Mouse (Mus musculus): ENCODE results near the gene Crispld2. TPM values are rescaled to one million over a fixed set of nuclear protein-coding genes. Genes with fewer than 3 reads are reported as not detected.

Gene Crispld2
- total and polyA plus RNA-seq, 2 experiments from 2014 or later: 2.6 to 15.5 TPM

DNA sequence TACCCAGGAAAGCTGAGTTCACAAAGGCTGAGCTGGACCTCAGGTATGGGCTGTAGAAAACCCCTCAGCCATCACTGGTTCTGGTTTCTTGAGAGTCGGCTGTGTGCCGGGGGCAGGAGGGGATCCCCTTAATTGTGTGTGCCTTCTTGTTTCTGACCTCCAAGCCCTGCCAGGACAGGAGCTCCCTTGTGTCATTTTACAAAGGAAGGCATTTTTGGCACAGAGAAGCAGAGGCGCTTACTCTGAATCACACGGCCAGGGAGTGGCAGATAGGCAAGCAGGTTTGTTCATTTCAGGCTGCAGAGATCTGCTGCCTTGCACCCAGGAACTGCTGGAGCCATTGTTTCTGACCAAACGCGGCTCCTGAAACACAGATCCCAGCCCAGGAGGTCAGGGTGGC is 83.1 kb downstream of the Crispld2 start:
- Histone ChIP-seq H3K9me3 (replicated peaks; ENCODE audit: control insufficient read depth, low read length) (no peaks in the 10 kb centered on the region), H3K27ac (ENCODE audit: low read depth) (no peak overlapping the region), H3K4me2 (ENCODE audit: low read depth, low read length) (no peak overlapping the region), H3K4me3 (ENCODE audit: low read depth, low read length) (no peak overlapping the region), H3K27me3 (ENCODE audit: control insufficient read depth, insufficient read depth, low read length) (0 out of 2 replicates have a peak, but pooled peaks cover 4% of the 10 kb centered on the region), H3K4me1 (ENCODE audit: control insufficient read depth, insufficient read depth) (no peaks in the 10 kb centered on the region), H3K36me3 (replicated peaks; ENCODE audit: control insufficient read depth, insufficient read depth, low read length) (0 out of 2 replicates have a peak, but pooled peaks cover 2% of the 10 kb centered on the region), H3K9ac (replicated peaks; ENCODE audit: low read depth, low read length) (no peak overlapping the region)
- 62% methylated on average over 6 of the region's 6 CpGs for WGBS
- DNase-seq (ENCODE audit: low spot score) (no peak), ATAC-seq (ENCODE audit: insufficient read depth, low read depth) (no peak)
- no peak for TF ChIP-seq EP300 (IDR thresholded peaks at IDR 0.05; ENCODE audit: low read depth)

DNA sequence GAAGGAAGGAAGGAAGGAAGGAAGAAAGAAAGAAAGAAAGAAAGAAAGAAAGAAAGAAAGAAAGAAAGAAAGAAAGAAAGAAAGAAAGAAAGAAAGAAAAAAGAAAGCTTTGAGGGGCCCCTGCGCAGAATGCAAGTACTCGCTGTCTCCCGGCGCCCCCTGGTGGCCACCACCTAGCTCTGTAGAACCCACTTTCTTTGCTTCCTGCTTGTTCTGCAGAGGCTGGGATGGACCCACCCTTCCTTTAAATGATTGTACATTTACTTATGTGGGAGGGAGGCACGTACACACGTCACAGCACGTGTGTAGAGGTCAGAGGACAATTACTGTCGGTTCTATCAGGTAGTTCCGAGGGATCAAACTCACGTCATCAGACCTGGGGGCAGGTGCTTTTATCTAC is 85.8 kb downstream of the Crispld2 start:
- ATAC-seq (ENCODE audit: insufficient read depth, low read depth) (peak; percentile 56), DNase-seq (ENCODE audit: low spot score) (peak; percentile 68)
- TF ChIP-seq CTCF (IDR thresholded peaks at IDR 0.05; ENCODE audit: low read depth): peak; percentile 80
- no peak for TF ChIP-seq EP300 (IDR thresholded peaks at IDR 0.05; ENCODE audit: low read depth)
- Histone ChIP-seq H3K4me2 (ENCODE audit: low read depth, low read length) (no peak overlapping the region), H3K9ac (replicated peaks; ENCODE audit: low read depth, low read length) (no peak overlapping the region), H3K27ac (ENCODE audit: low read depth) (no peak overlapping the region), H3K27me3 (ENCODE audit: control insufficient read depth, insufficient read depth, low read length) (0 out of 2 replicates have a peak, but pooled peaks cover 4% of the 10 kb centered on the region), H3K4me1 (ENCODE audit: control insufficient read depth, insufficient read depth) (no peaks in the 10 kb centered on the region), H3K36me3 (replicated peaks; ENCODE audit: control insufficient read depth, insufficient read depth, low read length) (peaks cover 29% of the 10 kb centered on the region), H3K4me3 (ENCODE audit: low read depth, low read length) (no peak overlapping the region), H3K9me3 (replicated peaks; ENCODE audit: control insufficient read depth, low read length) (no peaks in the 10 kb centered on the region)
- WGBS: 13% methylated on average over 10 of the region's 10 CpGs

DNA sequence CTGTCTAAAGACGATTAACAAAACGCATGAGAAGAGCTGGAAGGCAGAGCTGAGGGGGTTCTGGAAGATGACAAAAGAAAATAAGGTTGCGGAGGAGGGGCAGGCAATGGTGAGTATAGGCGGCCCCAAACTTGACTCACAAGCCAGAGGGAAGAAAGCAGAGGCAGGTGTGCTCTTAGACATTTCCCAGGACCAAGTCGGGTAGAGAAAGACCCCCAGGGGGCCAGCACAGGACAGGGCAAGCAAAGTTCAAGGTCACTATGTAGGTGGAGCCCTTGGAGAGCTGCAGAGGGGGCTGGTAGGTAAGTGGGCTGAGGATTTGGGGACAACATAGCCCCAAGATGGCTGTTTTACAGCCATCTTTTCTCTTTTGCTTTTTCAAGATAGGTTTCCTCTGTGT is 87.1 kb downstream of the Crispld2 start:
- no peak for DNase-seq (ENCODE audit: low spot score)
- Histone ChIP-seq H3K9ac (replicated peaks; ENCODE audit: low read depth, low read length) (no peak overlapping the region), H3K4me2 (ENCODE audit: low read depth, low read length) (no peak overlapping the region), H3K4me3 (ENCODE audit: low read depth, low read length) (no peak overlapping the region), H3K36me3 (replicated peaks; ENCODE audit: control insufficient read depth, insufficient read depth, low read length) (peaks cover 37% of the 10 kb centered on the region), H3K27me3 (ENCODE audit: control insufficient read depth, insufficient read depth, low read length) (0 out of 2 replicates have a peak, but pooled peaks cover 4% of the 10 kb centered on the region), H3K9me3 (replicated peaks; ENCODE audit: control insufficient read depth, low read length) (no peaks in the 10 kb centered on the region), H3K4me1 (ENCODE audit: control insufficient read depth, insufficient read depth) (no peaks in the 10 kb centered on the region), H3K27ac (ENCODE audit: low read depth) (no peak overlapping the region)
- 59% methylated on average over 5 of the region's 5 CpGs for WGBS
- no peak for TF ChIP-seq CTCF (IDR thresholded peaks at IDR 0.05; ENCODE audit: low read depth)
- no peak for ATAC-seq (ENCODE audit: insufficient read depth, low read depth)

DNA sequence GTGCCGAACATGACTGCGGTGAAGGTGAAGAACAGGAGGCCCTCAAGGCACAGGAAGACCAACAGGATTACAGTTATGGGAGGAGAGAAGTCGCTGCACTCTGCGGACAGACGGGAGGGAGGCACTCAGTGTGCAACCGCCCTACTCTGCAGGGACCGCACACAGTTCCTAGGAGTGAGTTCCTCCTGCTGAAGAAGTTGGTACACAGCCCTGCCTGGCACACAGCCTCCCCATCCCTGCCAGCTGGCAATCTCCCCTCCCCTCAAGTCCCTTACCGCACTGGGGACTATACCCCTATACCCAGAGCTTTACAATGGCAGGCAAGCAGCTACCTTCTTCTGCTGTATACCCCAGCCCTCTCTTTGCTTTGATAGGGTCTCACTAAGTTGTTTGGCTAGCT is 91.0 kb downstream of the Crispld2 start:
- TF ChIP-seq CTCF (IDR thresholded peaks at IDR 0.05; ENCODE audit: low read depth) (no peak), EP300 (IDR thresholded peaks at IDR 0.05; ENCODE audit: low read depth) (no peak)
- H3K9ac ChIP-seq (replicated peaks; ENCODE audit: low read depth, low read length): no peak overlapping the region
- peaks cover 74% of the 10 kb centered on the region for H3K36me3 ChIP-seq (replicated peaks; ENCODE audit: control insufficient read depth, insufficient read depth, low read length)
- no peak overlapping the region for H3K27ac ChIP-seq (ENCODE audit: low read depth)
- H3K4me1 ChIP-seq (ENCODE audit: control insufficient read depth, insufficient read depth): no peaks in the 10 kb centered on the region
- no peak overlapping the region for H3K4me3 ChIP-seq (ENCODE audit: low read depth, low read length)
- WGBS: 89% methylated on average over 8 of the region's 8 CpGs
- ATAC-seq (ENCODE audit: insufficient read depth, low read depth): no peak
- no peaks in the 10 kb centered on the region for H3K9me3 ChIP-seq (replicated peaks; ENCODE audit: control insufficient read depth, low read length)
- DNase-seq (ENCODE audit: low spot score): no peak
- H3K4me2 ChIP-seq (ENCODE audit: low read depth, low read length): no peak overlapping the region
- no peaks in the 10 kb centered on the region for H3K27me3 ChIP-seq (ENCODE audit: control insufficient read depth, insufficient read depth, low read length)

DNA sequence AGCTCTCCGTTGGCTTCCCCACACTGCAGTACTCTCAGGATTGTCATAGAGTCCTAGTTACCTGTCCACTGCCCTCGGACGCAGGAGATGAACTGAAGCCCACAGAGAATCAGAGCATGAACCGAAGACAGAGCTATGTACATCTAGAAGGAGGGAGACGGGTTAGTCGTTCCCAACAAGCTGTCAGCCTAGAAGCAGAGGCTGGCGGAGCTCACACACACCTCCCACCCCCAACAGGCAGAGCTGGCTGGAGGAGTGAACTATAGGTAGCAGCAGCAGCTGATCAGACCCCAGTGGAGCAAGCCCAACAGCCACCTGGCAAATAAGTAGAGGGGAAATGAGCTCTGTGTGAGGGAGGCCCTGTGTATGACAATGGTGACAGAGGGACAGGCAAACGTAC is 92.5 kb downstream of the Crispld2 start:
- no peak for TF ChIP-seq EP300 (IDR thresholded peaks at IDR 0.05; ENCODE audit: low read depth)
- TF ChIP-seq CTCF (IDR thresholded peaks at IDR 0.05; ENCODE audit: low read depth): no peak
- H3K9me3 ChIP-seq (replicated peaks; ENCODE audit: control insufficient read depth, low read length): no peaks in the 10 kb centered on the region
- 84% methylated on average over 8 of the region's 8 CpGs for WGBS
- peaks cover 81% of the 10 kb centered on the region for H3K36me3 ChIP-seq (replicated peaks; ENCODE audit: control insufficient read depth, insufficient read depth, low read length)
- no peak overlapping the region for H3K4me2 ChIP-seq (ENCODE audit: low read depth, low read length)
- DNase-seq (ENCODE audit: low spot score) (no peak), ATAC-seq (ENCODE audit: insufficient read depth, low read depth) (no peak)
- H3K27ac ChIP-seq (ENCODE audit: low read depth): no peak overlapping the region
- H3K9ac ChIP-seq (replicated peaks; ENCODE audit: low read depth, low read length): no peak overlapping the region
- no peaks in the 10 kb centered on the region for H3K27me3 ChIP-seq (ENCODE audit: control insufficient read depth, insufficient read depth, low read length)
- H3K4me3 ChIP-seq (ENCODE audit: low read depth, low read length): no peak overlapping the region
- no peaks in the 10 kb centered on the region for H3K4me1 ChIP-seq (ENCODE audit: control insufficient read depth, insufficient read depth)

DNA sequence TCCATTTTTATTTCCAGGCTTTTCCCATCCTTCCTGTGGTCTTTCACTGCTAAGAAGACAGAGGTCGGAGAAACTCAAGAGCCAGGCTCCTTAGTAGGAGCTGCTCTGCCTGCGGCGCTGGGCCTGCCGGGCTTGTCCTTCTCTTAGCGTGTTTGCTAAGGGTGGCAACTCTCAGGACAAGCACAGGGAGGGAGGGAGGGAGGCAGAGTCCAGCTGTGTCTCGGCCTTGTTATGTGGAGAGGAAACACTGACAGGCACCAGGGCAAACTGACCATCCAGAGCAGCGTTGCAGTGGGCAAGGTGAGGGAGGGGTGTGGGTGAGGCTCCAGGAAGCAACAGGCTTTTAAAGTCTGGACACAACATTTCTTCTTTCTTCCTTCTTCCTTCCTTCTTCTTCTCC is 97.3 kb downstream of the Crispld2 start:
- Histone ChIP-seq H3K9ac (replicated peaks; ENCODE audit: low read depth, low read length) (no peak overlapping the region), H3K4me3 (ENCODE audit: low read depth, low read length) (no peak overlapping the region), H3K27ac (ENCODE audit: low read depth) (no peak overlapping the region), H3K36me3 (replicated peaks; ENCODE audit: control insufficient read depth, insufficient read depth, low read length) (peaks cover 82% of the 10 kb centered on the region), H3K9me3 (replicated peaks; ENCODE audit: control insufficient read depth, low read length) (no peaks in the 10 kb centered on the region), H3K27me3 (ENCODE audit: control insufficient read depth, insufficient read depth, low read length) (no peaks in the 10 kb centered on the region), H3K4me2 (ENCODE audit: low read depth, low read length) (no peak overlapping the region), H3K4me1 (ENCODE audit: control insufficient read depth, insufficient read depth) (no peaks in the 10 kb centered on the region)
- no peak for ATAC-seq (ENCODE audit: insufficient read depth, low read depth)
- TF ChIP-seq EP300 (IDR thresholded peaks at IDR 0.05; ENCODE audit: low read depth): no peak
- TF ChIP-seq CTCF (IDR thresholded peaks at IDR 0.05; ENCODE audit: low read depth): no peak
- WGBS: 74% methylated on average over 7 of the region's 7 CpGs
- DNase-seq (ENCODE audit: low spot score): no peak

Data from heart, postnatal 0 days (tissue).